Mouse (Mus musculus) kidney, embryonic 16.5 days (tissue): ENCODE measurements at regions not wholly inside any gene's neighbourhood (a gene's known extent, or its start where the extent isn't known, plus 50 kb on each side); places are given as distances from the start of the nearest gene placed in this dataset.

ENCODE experiments used
- ATAC-seq: fragments of 200-750 bp; cut with Nextera tagmentation; 2 replicates; pipeline ENCODE4 v1.8.0; 2017; ENCODE audit warnings: moderate TSS enrichment; ENCODE audit not compliant: low FRiP score, low TSS enrichment
- H3K27ac ChIP-seq: fragments of 300-500 bp; sonication (generic); 2 replicates; pipeline ENCODE4 v1.5.1; 2014; ENCODE audit warnings: low read length
- H3K27me3 ChIP-seq: fragments of 300-500 bp; sonication (generic); 2 replicates; pipeline ENCODE4 v1.6.1; 2014; ENCODE audit warnings: low read length, control low read depth, mixed read lengths; ENCODE audit not compliant: insufficient read depth
- H3K36me3 ChIP-seq: fragments of 300-500 bp; sonication (generic); 2 replicates; pipeline ENCODE4 v1.6.1; 2014; ENCODE audit warnings: low read length, control low read depth, mixed read lengths; ENCODE audit not compliant: insufficient read depth
- H3K4me1 ChIP-seq: fragments of 300-500 bp; sonication (generic); 2 replicates; pipeline ENCODE4 v1.6.1; 2014; ENCODE audit warnings: low read length, control low read depth, mixed read lengths; ENCODE audit not compliant: insufficient read depth
- H3K4me2 ChIP-seq: fragments of 300-500 bp; sonication (generic); replicated peaks from 2 replicates; pipeline ENCODE4 v1.6.1; 2014; ENCODE audit warnings: low read depth, low read length
- H3K4me3 ChIP-seq: fragments of 300-500 bp; sonication (generic); 2 replicates; pipeline ENCODE4 v1.5.1; 2014; ENCODE audit warnings: mild to moderate bottlenecking, low read length
- H3K9ac ChIP-seq: fragments of 300-500 bp; sonication (generic); replicated peaks from 2 replicates; pipeline ENCODE4 v1.6.1; 2014; ENCODE audit warnings: low read length
- H3K9me3 ChIP-seq: fragments of 300-500 bp; sonication (generic); 2 replicates; pipeline ENCODE4 v1.6.1; 2016; ENCODE audit warnings: low read length, control low read depth
- WGBS: fragments of 180-500 bp; shearing (Covaris S2); extraction: QIAGEN DNeasy Blood & Tissue Kit; methylation state at CpG from one replicate; pipeline ENCODE4 v1.1.7; 2014; 5-methylcytosine and 5-hydroxymethylcytosine counted together

GRCm38 (mm10) chr3:17772886-17773285, 175.3 kb upstream of the Cypt12 start:
- Histone ChIP-seq H3K27ac (no peak overlapping the region), H3K9ac (no peak overlapping the region), H3K4me3 (no peak overlapping the region), H3K4me2 (no peak overlapping the region), H3K27me3 (peaks cover 2% of the 10 kb centered on the region), H3K4me1 (no peaks in the 10 kb centered on the region), H3K9me3 (no peaks in the 10 kb centered on the region), H3K36me3 (no peaks in the 10 kb centered on the region)
- 88% methylated on average over 1 of the region's 1 CpGs for WGBS
- no peak for ATAC-seq

GRCm38 (mm10) chr3:17779152-17779551, 169.1 kb upstream of the Cypt12 start:
- peaks cover 5% of the 10 kb centered on the region for H3K27me3 ChIP-seq
- ATAC-seq = no peak
- H3K4me2 ChIP-seq = no peak overlapping the region
- WGBS = 69% methylated on average over 3 of the region's 3 CpGs
- H3K36me3 ChIP-seq = no peaks in the 10 kb centered on the region
- no peak overlapping the region for H3K4me3 ChIP-seq
- no peaks in the 10 kb centered on the region for H3K4me1 ChIP-seq
- H3K9me3 ChIP-seq = no peaks in the 10 kb centered on the region
- H3K9ac ChIP-seq = no peak overlapping the region
- no peak overlapping the region for H3K27ac ChIP-seq

- no peak for ATAC-seq
- Histone ChIP-seq H3K27me3 (peaks cover 45% of the 10 kb centered on the region), H3K36me3 (no peaks in the 10 kb centered on the region), H3K4me2 (no peak overlapping the region), H3K4me1 (peaks cover 12% of the 10 kb centered on the region), H3K4me3 (no peak overlapping the region), H3K9me3 (peaks cover 3% of the 10 kb centered on the region; the same call in 1 of the 2 replicates), H3K9ac (no peak overlapping the region), H3K27ac (no peak overlapping the region)
- 72% methylated on average over 3 of the region's 3 CpGs for WGBS
These were observed 164.1 kb upstream of the Cypt12 start for GRCm38 (mm10) chr3:17784076-17784475.

- H3K4me2 ChIP-seq = no peak overlapping the region
- peaks cover 50% of the 10 kb centered on the region for H3K27me3 ChIP-seq
- peaks cover 12% of the 10 kb centered on the region for H3K4me1 ChIP-seq
- H3K27ac ChIP-seq = no peak overlapping the region
- WGBS = 48% methylated on average over 3 of the region's 3 CpGs
- no peak overlapping the region for H3K9ac ChIP-seq
- H3K4me3 ChIP-seq = no peak overlapping the region
- H3K36me3 ChIP-seq = no peaks in the 10 kb centered on the region
- no peak for ATAC-seq
- H3K9me3 ChIP-seq = peaks cover 3% of the 10 kb centered on the region; the same call in 1 of the 2 replicates
These were observed 163.6 kb upstream of the Cypt12 start for GRCm38 (mm10) chr3:17784587-17784986.

GRCm38 (mm10) chr3:17785106-17786022, 162.8 kb upstream of the Cypt12 start:
- 5% methylated on average over 21 of the region's 21 CpGs for WGBS
- Histone ChIP-seq H3K27ac (no peak overlapping the region), H3K4me2 (peak overlapping the region; percentile 61), H3K9me3 (peaks cover 3% of the 10 kb centered on the region; the same call in 1 of the 2 replicates), H3K9ac (no peak overlapping the region), H3K4me3 (peak overlapping the region; percentile 45), H3K36me3 (no peaks in the 10 kb centered on the region), H3K27me3 (peaks cover 57% of the 10 kb centered on the region), H3K4me1 (peaks cover 12% of the 10 kb centered on the region)
- ATAC-seq = no peak

- Histone ChIP-seq H3K9ac (no peak overlapping the region), H3K27ac (no peak overlapping the region), H3K4me2 (peak overlapping the region; percentile 61), H3K27me3 (peaks cover 66% of the 10 kb centered on the region), H3K4me3 (peak overlapping the region; percentile 45), H3K36me3 (no peaks in the 10 kb centered on the region), H3K4me1 (peaks cover 12% of the 10 kb centered on the region), H3K9me3 (peaks cover 3% of the 10 kb centered on the region; the same call in 1 of the 2 replicates)
- ATAC-seq = peak; percentile 75
- WGBS = 1% methylated on average over 55 of the region's 56 CpGs
These were observed 162.0 kb upstream of the Cypt12 start for GRCm38 (mm10) chr3:17786023-17786720.

- Histone ChIP-seq H3K4me2 (peak overlapping the region; percentile 61), H3K9ac (no peak overlapping the region), H3K27me3 (peaks cover 73% of the 10 kb centered on the region), H3K4me1 (peaks cover 12% of the 10 kb centered on the region), H3K36me3 (no peaks in the 10 kb centered on the region), H3K4me3 (peak overlapping the region; percentile 45), H3K27ac (no peak overlapping the region), H3K9me3 (peaks cover 3% of the 10 kb centered on the region; the same call in 1 of the 2 replicates)
- peak; percentile 84 for ATAC-seq
- WGBS = 2% methylated on average over 35 of the region's 35 CpGs
These were observed 161.3 kb upstream of the Cypt12 start for GRCm38 (mm10) chr3:17786721-17787442.

GRCm38 (mm10) chr3:17787443-17788333, 160.5 kb upstream of the Cypt12 start:
- Histone ChIP-seq H3K27ac (no peak overlapping the region), H3K4me3 (no peak overlapping the region), H3K4me1 (peaks cover 12% of the 10 kb centered on the region), H3K9ac (no peak overlapping the region), H3K4me2 (peak overlapping the region; percentile 61; the same call in 1 of the 2 replicates), H3K9me3 (peaks cover 3% of the 10 kb centered on the region; the same call in 1 of the 2 replicates), H3K27me3 (peaks cover 77% of the 10 kb centered on the region), H3K36me3 (no peaks in the 10 kb centered on the region)
- no peak for ATAC-seq
- 4% methylated on average over 18 of the region's 18 CpGs for WGBS

GRCm38 (mm10) chr3:17788334-17788720, 159.9 kb upstream of the Cypt12 start:
- no peak for ATAC-seq
- Histone ChIP-seq H3K27me3 (peaks cover 84% of the 10 kb centered on the region), H3K4me3 (no peak overlapping the region), H3K9ac (no peak overlapping the region), H3K4me2 (no peak overlapping the region), H3K27ac (no peak overlapping the region), H3K36me3 (no peaks in the 10 kb centered on the region), H3K9me3 (peaks cover 3% of the 10 kb centered on the region; the same call in 1 of the 2 replicates), H3K4me1 (peaks cover 12% of the 10 kb centered on the region)
- WGBS = 22% methylated on average over 4 of the region's 4 CpGs
